Mouse (Mus musculus) bone marrow macrophage, adult 2 months (primary cell): Measurements from ENCODE around the gene Pgrmc2. TPM values are rescaled to one million over a fixed set of nuclear protein-coding genes. Genes with fewer than 3 reads are reported as not detected.
A peak's percentile ranks its signal among the peaks of the same experiment; 100 is the strongest.

Experiments used
- H3K27ac ChIP-seq: 2 replicates; pipeline ENCODE4 v1.5.1; 2012; ENCODE audit warnings: low read depth, low read length; ENCODE audit not compliant: insufficient read depth
- H3K4me1 ChIP-seq: 2 replicates; pipeline ENCODE4 v1.6.1; 2012; ENCODE audit warnings: low read length; ENCODE audit not compliant: control insufficient read depth, insufficient read depth
- H3K4me3 ChIP-seq: 2 replicates; pipeline ENCODE4 v1.5.1; 2012; ENCODE audit warnings: mild to moderate bottlenecking, low read length, moderate library complexity; ENCODE audit not compliant: insufficient read depth
- CTCF ChIP-seq: IDR thresholded peaks from 2 replicates; pipeline ENCODE4 v1.5.1; 2012; ENCODE audit warnings: low read depth, mild to moderate bottlenecking, low read length, moderate library complexity
- POLR2A ChIP-seq: IDR thresholded peaks from 2 replicates; pipeline ENCODE4 v1.6.1; 2012; ENCODE audit warnings: mild to moderate bottlenecking, low read depth, low read length, borderline replicate concordance
- polyA plus RNA-seq: library from polyadenylated mRNA; stranded (reverse); fragments of >200 nt; gene quantifications from 2 replicates; pipeline ENCODE4 v1.2.4, GENCODE M21; 2012; ENCODE audit not compliant: missing spikeins, insufficient read depth, insufficient read length

Pgrmc2 gene
- 40.2 and 42.7 TPM in 2 replicates for polyA plus RNA-seq

GRCm38 (mm10) chr3:41082885-41083789 lies at the start of gene Pgrmc2:
Gene Pgrmc2 (minus strand): TSS chr3:41083046.
- TF ChIP-seq POLR2A (0 out of 2 replicates have a peak, but pooled peaks have one; percentile 73), CTCF (no peak)
- Histone ChIP-seq H3K4me3 (peak within 1 kb of the TSS; percentile 96), H3K27ac (peak within 1 kb of the TSS; percentile 82), H3K4me1 (peaks cover 10% of the 10 kb centered on the region)

- Histone ChIP-seq H3K4me3 (no peak overlapping the region), H3K27ac (no peak overlapping the region), H3K4me1 (no peaks in the 10 kb centered on the region)
- TF ChIP-seq POLR2A (no peak), CTCF (no peak)
Measured at GRCm38 (mm10) chr3:41124000-41124294, 41.1 kb upstream of the Pgrmc2 start.

GRCm38 (mm10) chr3:41123190-41123999 lies 40.5 kb upstream of the Pgrmc2 start:
- no peak overlapping the region for H3K27ac ChIP-seq
- no peak for TF ChIP-seq POLR2A
- TF ChIP-seq CTCF: no peak
- no peaks in the 10 kb centered on the region for H3K4me1 ChIP-seq
- H3K4me3 ChIP-seq: no peak overlapping the region

GRCm38 (mm10) chr3:41118173-41118572 lies 35.3 kb upstream of the Pgrmc2 start:
- no peak overlapping the region for H3K27ac ChIP-seq
- H3K4me3 ChIP-seq: no peak overlapping the region
- no peaks in the 10 kb centered on the region for H3K4me1 ChIP-seq
- TF ChIP-seq POLR2A (no peak), CTCF (no peak)

- Histone ChIP-seq H3K4me1 (no peaks in the 10 kb centered on the region), H3K4me3 (no peak overlapping the region), H3K27ac (no peak overlapping the region)
- no peak for TF ChIP-seq POLR2A
- TF ChIP-seq CTCF: no peak
Measured at GRCm38 (mm10) chr3:41117447-41117846, 34.6 kb upstream of the Pgrmc2 start.

- TF ChIP-seq CTCF: no peak
- no peak for TF ChIP-seq POLR2A
- no peaks in the 10 kb centered on the region for H3K4me1 ChIP-seq
Measured at GRCm38 (mm10) chr3:41113186-41113585, 30.3 kb upstream of the Pgrmc2 start.

GRCm38 (mm10) chr3:41108306-41108785 lies 25.5 kb upstream of the Pgrmc2 start:
- TF ChIP-seq CTCF (no peak), POLR2A (no peak)
- Histone ChIP-seq H3K4me3 (no peak overlapping the region), H3K27ac (no peak overlapping the region), H3K4me1 (no peaks in the 10 kb centered on the region)

More at GRCm38 (mm10) chr3:41113186-41113585, 30.3 kb upstream of the Pgrmc2 start:
- Histone ChIP-seq H3K4me3 (no peak overlapping the region), H3K27ac (no peak overlapping the region)

- TF ChIP-seq CTCF (no peak), POLR2A (no peak)
- H3K27ac ChIP-seq: no peak overlapping the region
- no peaks in the 10 kb centered on the region for H3K4me1 ChIP-seq
- H3K4me3 ChIP-seq: no peak overlapping the region
Measured at GRCm38 (mm10) chr3:41107600-41108305, 24.9 kb upstream of the Pgrmc2 start.

GRCm38 (mm10) chr3:41101905-41102304 lies 19.1 kb upstream of the Pgrmc2 start:
- no peaks in the 10 kb centered on the region for H3K4me1 ChIP-seq
- TF ChIP-seq CTCF: no peak
- TF ChIP-seq POLR2A: no peak
- H3K27ac ChIP-seq: no peak overlapping the region
- H3K4me3 ChIP-seq: no peak overlapping the region
